Mouse (Mus musculus) inflammation-experienced regulatory T-cells, adult 6 months (primary cell): ENCODE data around the gene Pnlip. TPM values are rescaled to one million over a fixed set of nuclear protein-coding genes. Genes with fewer than 3 reads are reported as not detected.

Source experiments
- ATAC-seq: one replicate; pipeline ENCODE4 v1.8.0; 2017
- polyA plus RNA-seq, 3 experiments: library from polyadenylated mRNA; unstranded; fragments of 100-300 nt; shearing (Covaris generic); gene quantifications; one replicate each; pipeline ENCODE4 v1.2.1; 2017

Gene Pnlip
- polyA plus RNA-seq, result not detected

DNA sequence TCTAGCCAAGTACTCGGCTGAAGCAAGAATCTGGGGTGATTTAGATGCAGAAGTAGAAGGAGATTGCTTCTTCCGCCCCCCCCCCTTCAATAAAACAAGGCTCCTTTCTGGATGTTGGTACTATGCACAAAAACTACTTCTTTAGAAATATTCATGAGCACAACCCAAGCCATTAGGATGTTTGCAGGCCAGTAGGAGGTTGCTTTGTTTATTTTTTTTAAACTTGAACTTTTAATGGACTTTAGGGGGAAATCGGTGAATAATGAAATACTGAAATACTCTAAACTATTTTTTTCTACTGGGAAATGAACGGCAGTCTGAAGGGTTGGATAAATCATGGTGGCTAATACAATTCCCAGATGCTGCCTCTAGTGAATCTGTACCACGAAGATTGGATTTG lies at the start of gene Pnlip:
Gene Pnlip (plus strand): TSS at position 301 of the 400 bp plus-strand sequence.
- ATAC-seq, result no peak

DNA sequence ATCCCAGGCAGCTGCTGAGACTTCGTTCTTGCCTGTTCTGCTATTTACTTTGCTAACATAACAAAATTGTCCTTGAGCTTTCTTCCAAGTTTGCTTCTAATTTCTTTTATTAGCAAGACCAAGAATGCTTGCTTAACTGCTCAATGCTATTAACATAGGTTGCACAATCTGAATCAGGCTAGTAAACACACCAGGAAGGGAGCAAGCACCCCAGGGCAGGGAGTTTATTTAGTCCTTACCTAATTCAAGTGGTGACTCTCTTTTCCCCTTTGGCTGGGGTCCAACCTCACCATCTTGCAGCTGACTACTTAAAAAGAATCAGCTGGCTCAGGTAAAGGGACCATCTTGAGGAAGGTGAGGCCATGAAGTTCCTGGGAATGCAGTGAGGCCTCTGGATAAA lies 42.6 kb upstream of the Pnlip start:
- no peak for ATAC-seq

DNA sequence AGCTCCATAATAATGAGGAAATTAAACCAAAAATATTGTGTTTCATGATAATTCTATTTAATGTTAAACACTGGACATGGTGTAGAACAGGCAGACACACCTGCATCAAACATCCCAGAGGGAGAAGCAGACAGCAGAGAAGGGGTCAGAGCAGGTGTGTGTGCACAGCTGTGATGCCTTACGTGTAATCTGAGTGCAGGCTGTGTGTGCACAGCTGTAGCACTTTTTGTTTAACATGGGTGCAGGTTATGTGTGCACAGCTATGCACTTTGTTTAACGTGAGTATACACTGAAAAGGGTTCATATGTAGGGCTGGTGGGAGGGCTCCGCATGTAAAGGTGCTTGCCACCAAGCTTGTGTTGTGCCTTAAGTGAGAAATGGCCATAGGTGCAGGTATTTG lies 39.6 kb upstream of the Pnlip start:
- ATAC-seq, result no peak

DNA sequence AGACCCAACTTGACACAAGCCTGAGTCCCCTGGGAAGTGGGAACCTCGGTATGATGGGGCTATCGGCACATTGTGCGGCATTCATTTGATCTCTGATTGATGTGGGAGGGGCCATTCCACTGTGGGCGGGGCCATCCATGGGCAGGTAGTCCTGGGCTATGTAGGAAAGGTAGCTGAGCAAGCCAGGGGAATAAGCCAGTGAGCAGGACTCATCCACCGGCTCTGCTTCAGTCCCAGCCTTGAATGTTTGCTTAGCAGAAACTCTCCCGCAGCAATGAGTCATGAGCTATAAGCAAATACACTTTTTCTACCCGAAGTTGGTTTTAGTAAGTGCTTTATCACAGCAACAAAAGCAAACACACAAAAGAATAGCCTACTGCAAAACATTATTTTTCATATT lies 35.7 kb upstream of the Pnlip start:
- no peak for ATAC-seq

DNA sequence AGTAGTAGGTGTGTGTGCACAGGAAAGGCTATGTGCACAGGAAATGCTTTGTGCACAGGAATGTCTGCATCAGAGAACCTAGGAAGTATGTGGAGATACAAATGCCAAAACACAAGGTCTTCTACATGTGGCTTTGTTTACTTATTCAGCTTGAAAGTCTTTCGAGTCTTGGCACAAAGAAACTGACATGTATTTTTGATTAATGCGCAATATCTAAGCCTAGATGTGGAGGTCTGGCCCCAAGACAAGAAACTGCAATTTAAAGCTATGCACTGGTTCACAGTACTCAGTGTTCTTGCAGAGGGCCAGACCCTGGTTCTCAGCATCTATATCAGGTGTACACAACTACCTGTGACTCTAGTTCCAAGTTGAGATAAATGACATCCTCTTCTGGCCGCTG lies 31.6 kb upstream of the Pnlip start:
- no peak for ATAC-seq

DNA sequence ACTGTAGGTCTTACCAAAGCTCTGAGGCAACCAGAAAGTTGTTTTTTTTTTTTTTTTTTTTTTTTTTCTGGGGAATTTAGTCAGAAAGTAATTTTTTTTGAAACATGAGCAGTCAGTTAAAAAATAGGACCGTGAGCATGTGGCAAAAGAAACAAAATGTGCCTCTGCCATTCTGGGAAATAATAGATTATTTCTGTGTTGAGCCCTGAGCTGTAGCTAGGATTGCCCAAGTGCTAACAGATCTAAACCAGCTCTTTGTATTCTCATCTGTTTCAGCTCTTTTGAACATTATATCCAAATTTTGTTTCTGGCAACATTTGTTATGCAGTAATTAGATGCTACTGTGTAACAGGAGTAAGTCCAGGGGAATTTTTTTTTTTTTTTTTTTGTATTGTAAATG lies 30.7 kb upstream of the Pnlip start:
- no peak for ATAC-seq

DNA sequence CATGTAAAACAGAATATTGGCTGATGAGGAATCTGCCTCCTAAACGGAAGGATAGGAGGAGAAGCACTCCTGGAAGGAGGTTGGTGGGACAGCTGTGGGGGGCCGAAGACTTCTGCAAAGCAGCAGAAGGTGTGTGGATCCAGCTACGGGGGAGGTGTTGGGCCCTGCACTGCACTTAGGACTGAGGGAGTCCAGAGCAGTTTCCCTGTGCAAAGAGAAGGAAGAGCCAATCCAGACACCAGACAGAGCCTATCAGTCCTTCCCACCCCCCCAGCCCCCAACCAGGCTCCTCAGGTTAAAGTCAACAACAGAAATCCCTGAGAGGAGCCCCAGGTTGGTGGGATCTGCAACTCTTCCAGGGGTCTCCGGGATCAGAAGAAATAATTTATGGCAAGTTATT lies 27.5 kb upstream of the Pnlip start:
- no peak for ATAC-seq

DNA sequence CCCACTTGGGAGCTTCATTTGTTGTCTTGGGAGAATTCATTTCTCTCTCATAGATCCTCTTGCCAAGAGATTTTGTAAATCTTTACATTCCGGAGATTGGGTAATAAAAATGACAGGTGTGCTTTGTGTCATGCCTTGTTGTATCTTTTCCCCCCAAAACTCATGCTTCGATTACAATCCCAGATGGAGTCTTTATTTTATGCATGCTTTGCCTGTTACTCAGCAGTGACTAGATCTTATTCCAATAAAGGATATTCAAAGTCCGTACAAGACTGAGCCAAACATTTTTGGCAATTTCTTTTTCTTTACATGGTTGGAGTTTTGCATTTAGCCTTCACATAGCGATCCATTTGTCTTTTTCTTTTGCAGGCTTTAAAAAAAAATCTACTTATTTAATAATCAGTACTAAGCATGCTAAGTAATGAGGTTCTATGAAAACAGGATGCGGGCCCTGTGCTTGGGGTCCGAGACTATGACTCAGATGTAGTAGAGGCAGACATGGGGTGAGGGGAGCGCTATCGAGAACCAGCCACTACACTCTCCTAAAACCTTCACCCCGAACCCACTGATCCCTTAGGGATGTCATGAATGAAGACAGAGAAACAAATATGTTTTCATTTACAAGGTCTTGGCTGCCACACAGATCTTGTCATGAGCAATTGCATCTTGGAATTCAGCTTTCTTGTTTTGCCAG lies 26.9 kb upstream of the Pnlip start:
- no peak for ATAC-seq

DNA sequence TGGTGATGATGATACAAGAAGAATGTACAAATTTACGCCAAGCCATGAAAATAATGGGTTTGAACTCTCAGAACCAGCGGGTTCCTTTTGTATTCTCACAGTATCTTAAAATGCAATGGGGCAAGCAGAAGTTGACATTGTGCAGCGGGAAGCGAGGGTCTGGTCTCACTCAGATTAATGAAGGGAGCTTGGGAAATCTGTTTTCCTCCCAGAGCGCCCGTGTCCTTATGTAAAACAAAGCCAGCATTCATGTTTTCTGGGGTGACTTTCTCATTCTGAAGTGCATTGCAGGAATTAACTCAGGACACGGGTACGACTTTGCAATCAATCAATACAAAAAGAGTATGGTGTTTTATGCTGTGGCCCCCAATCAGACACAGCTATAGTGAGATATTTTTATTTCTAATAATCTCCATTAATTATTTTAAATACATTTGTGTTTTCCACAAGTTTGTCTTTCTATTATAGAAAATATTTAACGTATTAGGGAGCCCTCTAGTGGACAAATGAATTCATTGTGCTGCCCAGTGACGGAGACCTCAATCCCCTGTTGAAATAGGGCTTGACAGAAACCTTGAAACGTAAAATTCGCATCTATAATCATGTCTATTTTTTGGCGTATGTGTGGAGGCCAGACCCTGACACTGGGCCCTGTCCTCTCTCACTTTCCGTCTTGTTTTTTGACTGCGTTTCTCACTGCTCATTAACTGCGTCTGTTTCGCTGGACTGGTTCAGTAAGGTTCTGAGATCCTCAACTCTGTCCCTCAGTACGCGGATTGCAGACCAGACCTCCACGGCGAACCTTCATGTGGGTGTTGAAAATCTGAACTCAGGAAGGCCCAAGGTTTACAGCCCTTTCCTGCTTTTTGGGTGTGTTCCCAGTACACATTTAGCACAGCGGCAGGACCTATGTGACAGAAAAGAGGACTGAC lies 24.6 kb upstream of the Pnlip start:
- no peak for ATAC-seq

DNA sequence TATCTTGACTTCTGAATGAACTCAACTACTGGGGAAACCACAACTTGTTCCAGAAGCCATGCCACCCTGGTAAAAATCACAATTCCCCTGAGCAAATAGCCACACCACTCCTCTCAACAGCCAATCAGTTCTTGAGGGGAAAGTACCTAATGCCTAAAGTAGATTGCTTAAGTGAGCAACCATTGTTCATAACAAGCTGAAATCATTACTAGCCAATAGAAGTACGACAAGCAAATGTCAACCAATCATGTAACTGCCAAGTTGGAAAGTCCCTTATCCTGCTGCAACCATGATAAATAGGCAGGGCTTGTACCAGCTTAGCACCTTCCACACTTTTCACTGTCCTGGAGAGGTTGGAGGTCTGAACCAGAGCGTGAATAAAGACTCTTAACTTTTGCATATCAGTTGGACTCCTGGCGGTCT lies 22.9 kb upstream of the Pnlip start:
- no peak for ATAC-seq

DNA sequence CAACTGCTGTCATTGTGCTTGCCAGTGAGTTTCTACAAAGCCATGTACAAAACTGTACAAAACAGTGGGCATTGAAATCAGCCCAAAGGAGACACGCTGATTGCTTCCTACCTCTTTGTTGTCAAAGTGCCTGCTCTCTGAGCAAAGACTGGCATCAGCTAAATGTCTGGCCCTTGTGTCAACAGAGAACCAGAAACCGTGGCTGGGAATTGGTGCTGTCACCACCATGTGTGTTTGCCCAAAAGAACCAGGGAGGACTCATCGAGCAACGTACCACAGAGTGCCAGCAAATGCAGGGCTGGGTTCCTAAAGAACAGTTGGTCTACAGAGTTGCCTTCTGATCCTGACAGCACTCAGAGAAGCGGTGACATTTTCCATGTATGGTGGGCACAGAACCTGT lies 2.3 kb upstream of the Pnlip start:
- no peak for ATAC-seq

DNA sequence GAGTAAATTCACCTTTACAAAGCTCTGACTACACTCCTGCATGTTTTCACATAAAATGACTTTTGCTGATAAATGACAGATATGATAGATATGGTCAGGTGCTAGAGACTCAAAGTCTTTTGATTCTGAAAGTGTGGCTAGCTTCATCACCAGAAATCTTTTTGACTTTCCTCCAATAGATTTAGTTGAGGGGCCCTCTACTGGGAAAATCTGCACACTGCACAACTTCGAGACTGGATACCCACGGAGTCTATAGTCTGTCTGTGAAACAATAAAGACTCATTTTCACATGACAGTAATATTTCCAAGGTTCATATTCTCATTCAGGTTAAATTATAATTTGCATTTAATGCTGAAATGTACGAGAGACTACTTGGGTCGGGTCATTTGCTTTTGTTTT lies 9.8 kb downstream of the Pnlip start:
- no peak for ATAC-seq

DNA sequence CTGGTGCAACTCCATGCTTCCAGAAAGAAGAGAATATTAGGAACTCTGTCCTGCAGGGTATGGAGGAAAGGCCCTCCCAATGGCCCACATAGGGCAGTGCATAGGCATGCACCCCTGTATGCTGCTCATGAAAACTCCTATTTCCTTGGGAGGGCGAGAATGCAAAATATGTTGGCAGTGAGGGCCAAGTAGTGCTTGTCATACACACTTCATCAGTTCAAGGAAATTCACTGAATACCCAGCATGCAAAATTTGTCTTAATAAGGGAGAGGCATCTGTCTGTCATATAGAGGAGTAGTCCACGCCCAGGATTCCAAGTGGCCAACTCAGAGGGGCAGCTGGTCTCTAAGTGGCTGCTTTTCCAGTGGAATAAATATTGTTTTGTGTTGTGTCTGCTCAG lies 11.0 kb downstream of the Pnlip start:
- no peak for ATAC-seq

DNA sequence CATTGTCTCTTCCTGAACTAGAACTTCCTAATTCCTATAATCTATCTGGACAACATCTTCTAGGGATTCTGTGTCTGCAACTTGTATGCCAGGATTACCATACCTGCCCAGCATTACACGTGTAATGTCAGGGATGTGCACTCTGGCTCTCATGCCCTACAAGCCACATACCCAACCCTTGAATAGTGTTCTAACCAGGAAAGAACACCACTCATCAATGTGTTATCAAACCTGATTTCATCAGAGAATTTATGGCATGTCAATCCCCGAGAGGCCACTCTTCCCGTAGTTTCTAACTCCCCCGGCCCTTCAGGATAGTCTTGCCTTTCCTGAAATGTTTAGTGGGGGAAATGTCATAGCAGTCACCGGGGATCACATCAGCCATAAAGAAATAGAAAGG lies 12.6 kb downstream of the Pnlip start:
- ATAC-seq, result no peak

DNA sequence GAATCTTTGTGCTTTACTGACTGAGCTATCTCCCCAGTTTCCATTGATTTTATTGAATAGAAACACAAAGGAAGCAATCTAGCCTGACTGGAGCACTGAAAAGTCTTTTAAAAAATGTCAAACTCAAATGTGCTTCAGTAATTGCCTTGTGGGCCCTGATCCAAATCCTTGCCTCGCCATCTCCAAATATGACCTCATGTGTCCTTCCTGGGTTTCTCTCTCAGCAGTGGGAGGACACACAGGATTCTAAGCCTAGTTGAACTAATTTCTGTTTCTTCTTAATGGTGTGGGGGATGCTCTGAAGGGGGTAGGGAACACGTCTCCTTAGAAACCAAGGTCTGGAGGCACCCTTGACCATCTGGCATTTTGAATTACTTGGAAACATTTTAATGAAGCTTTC lies 22.3 kb downstream of the Pnlip start:
- ATAC-seq, result no peak

DNA sequence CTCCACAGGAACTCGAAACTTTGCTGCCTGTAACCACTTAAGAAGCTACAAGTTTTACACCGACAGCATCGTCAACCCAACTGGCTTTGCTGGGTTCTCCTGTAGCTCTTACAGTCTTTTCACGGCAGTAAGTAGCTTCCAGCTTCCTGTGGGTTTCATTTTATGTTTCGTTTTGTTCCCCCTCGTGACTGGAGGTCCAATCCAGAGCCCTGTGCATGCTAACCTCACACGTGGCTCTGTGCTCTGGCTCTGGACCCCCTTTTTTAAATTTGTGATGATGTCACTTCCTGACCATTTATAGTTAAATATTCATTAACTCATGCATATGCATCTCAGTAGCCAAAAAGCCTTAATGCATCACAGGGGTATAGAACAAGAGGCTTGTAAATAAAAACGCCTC lies 24.8 kb downstream of the Pnlip start:
- no peak for ATAC-seq

DNA sequence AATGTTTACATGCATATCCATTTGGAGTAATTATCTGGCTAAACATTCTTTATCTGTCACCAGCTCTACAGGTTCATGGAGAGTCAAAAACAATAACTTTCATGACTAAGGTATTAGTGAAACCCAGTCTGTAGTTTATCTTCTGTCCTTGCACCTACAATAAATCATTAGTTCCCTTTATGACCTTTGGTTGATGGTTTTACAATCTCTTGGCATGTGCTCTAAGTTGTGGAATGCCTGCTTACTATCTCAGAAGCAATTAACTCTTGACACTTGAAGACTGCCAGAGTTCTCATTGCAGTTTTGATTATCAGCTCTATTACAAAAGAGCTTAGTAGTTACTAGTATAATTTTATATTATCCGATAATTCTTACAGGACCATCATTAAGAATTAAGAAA lies 36.6 kb downstream of the Pnlip start:
- ATAC-seq, result no peak

DNA sequence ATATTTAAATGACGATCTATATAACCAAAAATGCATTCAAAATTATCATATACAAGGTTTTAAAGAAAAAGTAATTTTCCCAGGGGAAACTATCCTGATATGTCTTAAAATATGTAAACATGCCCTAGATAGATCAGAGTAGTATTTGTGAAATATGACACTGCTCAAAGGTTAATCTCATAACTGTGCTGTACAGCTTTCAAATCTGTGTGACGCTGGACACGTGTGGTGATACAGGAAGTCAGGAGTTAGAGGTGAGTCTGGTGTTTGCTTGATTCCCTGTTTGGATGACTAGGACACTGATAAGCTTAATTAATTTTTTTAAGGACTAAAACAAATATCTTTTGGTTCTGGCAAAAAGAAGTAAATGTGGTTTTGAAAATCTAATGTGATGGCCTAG lies 43.0 kb downstream of the Pnlip start:
- no peak for ATAC-seq

DNA sequence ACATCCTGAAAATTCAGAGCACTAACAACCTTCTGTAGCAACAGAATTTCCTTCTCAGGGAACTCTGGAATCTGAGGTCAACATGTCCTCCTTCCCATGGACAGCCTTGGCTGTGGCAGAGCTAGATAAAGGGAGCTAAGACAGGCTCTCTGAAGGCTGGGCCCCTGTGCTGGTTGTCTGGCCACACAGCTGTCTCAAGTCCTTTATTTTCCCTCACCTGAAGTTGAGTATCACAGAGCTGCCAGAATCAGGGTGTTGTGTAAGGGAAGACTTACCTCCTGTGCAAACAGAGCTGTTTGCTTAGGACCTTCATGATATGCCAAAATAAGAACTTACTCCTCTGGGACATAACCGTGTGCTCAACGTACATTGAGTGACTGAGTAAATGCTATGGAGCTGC lies 43.9 kb downstream of the Pnlip start:
- ATAC-seq, result no peak

DNA sequence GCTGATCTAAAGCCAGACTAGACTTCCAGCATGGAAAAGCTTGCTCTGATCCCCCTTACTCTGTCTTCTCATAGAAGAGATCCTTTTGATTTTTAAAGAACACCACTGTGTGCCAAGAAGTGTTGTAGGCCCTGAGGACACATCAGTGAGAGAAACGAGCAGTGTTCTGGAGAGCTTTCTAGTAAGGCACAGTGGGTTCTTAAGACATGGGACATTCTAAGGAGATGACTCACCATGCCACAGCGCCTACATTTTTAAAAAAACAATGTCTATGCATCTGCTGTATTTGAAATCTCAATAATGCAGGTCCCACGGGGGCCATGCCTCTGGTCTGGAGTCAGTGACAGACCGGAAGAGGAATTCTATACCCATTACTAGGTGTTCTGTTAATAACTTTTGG lies 52.3 kb downstream of the Pnlip start:
- ATAC-seq, result no peak

DNA sequence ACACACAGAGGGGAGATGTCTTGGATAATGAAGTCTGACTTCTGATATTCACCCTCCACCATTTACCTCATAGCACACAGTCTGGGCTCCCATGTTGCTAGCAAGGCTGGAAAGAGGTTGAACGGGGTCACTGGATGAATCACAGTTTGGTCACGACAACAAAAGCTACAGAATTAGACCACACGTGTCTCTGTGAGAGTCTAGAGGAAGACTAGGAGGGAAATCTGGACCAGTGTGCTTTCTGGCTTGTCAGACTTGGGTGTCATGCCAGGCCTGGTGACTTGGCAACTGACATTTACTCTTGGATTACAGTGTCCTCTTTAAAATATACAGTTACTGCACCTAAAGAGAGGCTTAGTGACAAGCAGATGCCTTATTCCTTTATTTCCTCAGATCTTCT lies 56.3 kb downstream of the Pnlip start:
- no peak for ATAC-seq

DNA sequence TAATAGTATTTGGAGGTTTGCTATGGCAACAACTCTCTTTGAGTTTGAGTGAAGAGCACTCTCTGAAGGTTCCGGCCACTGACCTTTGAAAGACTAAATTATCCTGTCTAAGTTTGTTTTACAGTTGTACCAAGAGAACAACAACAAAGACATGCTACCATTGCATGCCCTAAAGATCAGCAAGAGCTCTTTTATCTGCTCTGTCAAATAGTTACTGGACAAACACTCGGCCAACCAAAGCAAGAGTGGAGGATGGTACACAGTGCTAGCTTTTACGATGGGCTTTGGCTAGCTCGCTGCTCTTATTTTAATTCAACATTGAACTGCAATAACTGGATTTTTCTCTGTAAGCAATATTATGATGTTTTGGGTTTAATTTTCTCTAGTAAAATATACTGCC lies 65.6 kb downstream of the Pnlip start:
- ATAC-seq, result no peak

DNA sequence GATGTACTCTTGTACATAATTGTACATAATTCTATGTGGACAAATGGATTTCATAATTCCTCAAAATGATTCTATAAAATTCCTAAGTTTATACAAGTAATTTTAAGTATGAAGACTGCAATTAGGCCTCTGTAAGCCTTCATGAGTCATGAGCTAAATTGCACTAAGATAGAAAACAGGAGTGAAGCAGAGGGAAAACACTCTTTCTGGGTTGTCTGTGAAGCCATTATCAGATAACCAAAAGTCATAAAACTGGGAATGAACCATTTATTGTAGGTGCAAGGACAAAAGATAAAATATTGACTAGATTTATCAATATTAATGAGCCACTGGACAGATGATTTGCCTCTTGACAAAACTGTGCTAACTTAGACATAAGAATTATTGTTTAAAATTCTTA lies 68.1 kb downstream of the Pnlip start:
- no peak for ATAC-seq

DNA sequence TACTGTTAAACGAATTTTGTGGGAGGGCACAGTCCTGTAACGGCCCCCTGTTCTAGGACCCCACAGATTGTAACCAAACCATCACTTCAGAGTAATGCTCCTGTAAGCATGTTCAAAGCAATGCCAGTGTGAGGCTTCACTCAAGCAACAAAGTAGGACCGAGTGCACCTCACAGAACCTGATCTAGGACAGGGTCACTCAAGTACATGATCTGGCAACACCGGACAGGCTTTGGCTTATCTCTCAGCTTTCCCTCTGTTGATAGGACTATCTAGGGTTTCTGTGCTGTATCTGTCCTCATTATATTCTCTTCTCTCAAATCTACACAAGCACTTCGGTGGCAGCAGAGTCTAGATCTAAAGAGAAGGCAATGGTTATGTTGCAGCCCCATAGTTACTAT lies 74.3 kb downstream of the Pnlip start:
- ATAC-seq, result no peak
